Mouse (Mus musculus): ENCODE data around the gene Rassf1. TPM values are rescaled to one million over a fixed set of nuclear protein-coding genes. Genes with fewer than 3 reads are reported as not detected.
A peak's percentile ranks its signal among the peaks of the same experiment; 100 is the strongest.

Gene Rassf1
- total and polyA plus RNA-seq, 2 experiments from 2014 or later = 21.7 to 33.3 TPM

DNA sequence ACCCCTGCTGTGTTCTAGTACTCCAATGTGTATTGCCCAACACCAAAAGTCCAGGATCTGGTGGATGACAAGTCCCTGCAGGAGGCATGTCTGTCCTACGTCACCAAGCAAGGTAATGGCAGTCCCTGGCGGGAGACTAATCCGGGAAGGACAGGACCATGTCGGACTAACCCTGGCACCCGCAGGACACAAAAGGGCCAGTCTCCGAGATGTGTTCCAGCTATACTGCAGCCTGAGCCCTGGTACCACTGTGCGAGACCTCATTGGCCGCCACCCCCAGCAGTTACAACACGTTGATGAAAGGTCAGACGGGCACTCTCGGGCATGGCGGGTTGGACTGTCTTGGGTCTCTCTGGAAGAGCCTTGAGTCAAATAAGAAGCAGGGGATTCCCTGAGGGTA lies 6.6 kb upstream of the Rassf1 start:
- no peak for TF ChIP-seq CTCF (IDR thresholded peaks at IDR 0.05; ENCODE audit: low read depth)
- no peak overlapping the region for H3K4me3 ChIP-seq (ENCODE audit: low read depth, low read length)
- ATAC-seq (no peak), DNase-seq (no peak)
- H3K27me3 ChIP-seq (ENCODE audit: insufficient read depth, low read length) = no peaks in the 10 kb centered on the region
- 94% methylated on average over 12 of the region's 12 CpGs for WGBS
- H3K4me1 ChIP-seq (ENCODE audit: insufficient read depth) = peaks cover 20% of the 10 kb centered on the region; the same call in 1 of the 2 replicates
- H3K9me3 ChIP-seq (ENCODE audit: low read length) = no peaks in the 10 kb centered on the region
- no peak overlapping the region for H3K9ac ChIP-seq
- peaks cover 22% of the 10 kb centered on the region for H3K36me3 ChIP-seq (ENCODE audit: insufficient read depth)
- no peak overlapping the region for H3K4me2 ChIP-seq (ENCODE audit: low read depth)
- H3K27ac ChIP-seq (ENCODE audit: low read depth, low read length) = no peak overlapping the region

DNA sequence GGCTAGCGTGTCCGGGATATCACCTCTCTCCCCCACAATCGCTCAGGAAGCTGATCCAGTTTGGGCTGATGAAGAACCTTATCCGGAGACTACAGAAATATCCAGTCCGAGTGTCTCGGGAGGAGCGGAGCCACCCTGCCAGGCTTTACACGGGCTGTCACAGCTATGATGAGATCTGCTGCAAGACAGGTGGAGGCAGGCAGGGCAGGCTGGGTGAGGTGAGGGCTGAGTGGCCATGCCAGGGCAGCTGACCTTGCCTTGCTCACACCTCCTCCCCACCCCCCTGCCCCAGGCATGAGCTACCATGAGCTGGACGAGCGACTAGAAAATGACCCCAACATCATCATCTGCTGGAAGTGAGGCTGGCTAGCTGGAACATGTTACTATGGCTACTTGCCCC lies 6.2 kb upstream of the Rassf1 start:
- 88% methylated on average over 10 of the region's 10 CpGs for WGBS
- H3K4me2 ChIP-seq (ENCODE audit: low read depth) = no peak overlapping the region
- no peak for TF ChIP-seq CTCF (IDR thresholded peaks at IDR 0.05; ENCODE audit: low read depth)
- H3K9ac ChIP-seq = no peak overlapping the region
- DNase-seq (no peak), ATAC-seq (no peak)
- peaks cover 20% of the 10 kb centered on the region; the same call in 1 of the 2 replicates for H3K4me1 ChIP-seq (ENCODE audit: insufficient read depth)
- H3K27me3 ChIP-seq (ENCODE audit: insufficient read depth, low read length) = peaks cover 3% of the 10 kb centered on the region; the same call in 1 of the 2 replicates
- H3K4me3 ChIP-seq (ENCODE audit: low read depth, low read length) = no peak overlapping the region
- peaks cover 17% of the 10 kb centered on the region for H3K36me3 ChIP-seq (ENCODE audit: insufficient read depth)
- no peaks in the 10 kb centered on the region for H3K9me3 ChIP-seq (ENCODE audit: low read length)
- no peak overlapping the region for H3K27ac ChIP-seq (ENCODE audit: low read depth, low read length)

DNA sequence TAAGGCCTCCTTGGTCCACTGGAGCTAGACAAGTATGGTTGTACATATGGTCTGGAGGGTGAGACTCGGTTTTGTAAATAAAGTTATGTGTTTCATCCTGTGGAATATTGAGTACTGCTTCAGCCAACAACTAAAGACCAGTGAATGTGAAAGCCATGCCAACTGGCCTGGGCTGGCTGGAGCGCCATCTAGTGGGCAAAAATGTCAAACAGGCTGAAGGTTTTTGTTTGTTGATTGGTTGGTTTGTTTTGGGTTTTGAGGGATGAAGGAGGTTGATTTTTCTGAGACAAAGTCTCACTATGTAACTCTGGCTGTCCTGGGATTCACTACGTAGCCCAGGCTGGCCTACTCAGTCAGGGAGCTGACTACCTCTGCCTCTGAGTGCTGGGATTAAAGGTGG lies 5.8 kb upstream of the Rassf1 start:
- Histone ChIP-seq H3K4me2 (ENCODE audit: low read depth) (no peak overlapping the region), H3K9ac (no peak overlapping the region), H3K27me3 (ENCODE audit: insufficient read depth, low read length) (peaks cover 7% of the 10 kb centered on the region; the same call in 1 of the 2 replicates), H3K9me3 (ENCODE audit: low read length) (no peaks in the 10 kb centered on the region), H3K27ac (ENCODE audit: low read depth, low read length) (no peak overlapping the region), H3K4me1 (ENCODE audit: insufficient read depth) (peaks cover 20% of the 10 kb centered on the region; the same call in 1 of the 2 replicates), H3K36me3 (ENCODE audit: insufficient read depth) (peaks cover 14% of the 10 kb centered on the region), H3K4me3 (ENCODE audit: low read depth, low read length) (no peak overlapping the region)
- TF ChIP-seq CTCF (IDR thresholded peaks at IDR 0.05; ENCODE audit: low read depth) = peak; percentile 91
- ATAC-seq = no peak
- peak; percentile 84 for DNase-seq
- 4% methylated on average over 3 of the region's 3 CpGs for WGBS

DNA sequence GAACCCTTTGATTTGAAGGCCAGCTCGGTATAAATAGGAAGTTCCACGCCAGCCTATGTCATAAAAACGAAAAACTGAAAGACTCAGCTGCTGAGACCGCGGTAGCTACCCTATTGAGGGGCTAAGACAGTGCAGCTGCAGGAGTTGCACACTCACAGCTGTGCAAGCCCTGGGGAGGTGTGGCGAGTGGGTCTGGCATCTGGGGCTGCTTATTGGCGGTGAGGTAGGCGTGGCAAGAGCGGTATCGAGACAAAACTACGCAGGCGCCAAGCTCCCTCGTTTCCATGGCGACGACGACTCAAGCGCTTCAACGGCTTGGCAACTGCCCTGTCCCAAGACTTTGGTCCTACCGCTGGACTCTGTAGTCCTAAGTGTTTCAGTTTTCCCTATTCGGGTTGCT lies 4.3 kb upstream of the Rassf1 start, which contains the start of gene Zmynd10:
Gene Zmynd10 (plus strand): TSS at position 273 of the 400 bp plus-strand sequence.
- Histone ChIP-seq H3K27me3 (ENCODE audit: insufficient read depth, low read length) (peaks cover 15% of the 10 kb centered on the region; the same call in 1 of the 2 replicates), H3K9ac (no peak within 1 kb of the TSS), H3K4me2 (ENCODE audit: low read depth) (peak within 1 kb of the TSS; percentile 50), H3K4me3 (ENCODE audit: low read depth, low read length) (peak within 1 kb of the TSS; percentile 21), H3K27ac (ENCODE audit: low read depth, low read length) (peak within 1 kb of the TSS; percentile 24; the same call in 1 of the 2 replicates), H3K4me1 (ENCODE audit: insufficient read depth) (peaks cover 23% of the 10 kb centered on the region; the same call in 1 of the 2 replicates), H3K36me3 (ENCODE audit: insufficient read depth) (peaks cover 14% of the 10 kb centered on the region), H3K9me3 (ENCODE audit: low read length) (no peaks in the 10 kb centered on the region)
- no peak for TF ChIP-seq CTCF (IDR thresholded peaks at IDR 0.05; ENCODE audit: low read depth)
- peak; percentile 84 for ATAC-seq
- peak; percentile 92 for DNase-seq
- WGBS = 2% methylated on average over 20 of the region's 20 CpGs

DNA sequence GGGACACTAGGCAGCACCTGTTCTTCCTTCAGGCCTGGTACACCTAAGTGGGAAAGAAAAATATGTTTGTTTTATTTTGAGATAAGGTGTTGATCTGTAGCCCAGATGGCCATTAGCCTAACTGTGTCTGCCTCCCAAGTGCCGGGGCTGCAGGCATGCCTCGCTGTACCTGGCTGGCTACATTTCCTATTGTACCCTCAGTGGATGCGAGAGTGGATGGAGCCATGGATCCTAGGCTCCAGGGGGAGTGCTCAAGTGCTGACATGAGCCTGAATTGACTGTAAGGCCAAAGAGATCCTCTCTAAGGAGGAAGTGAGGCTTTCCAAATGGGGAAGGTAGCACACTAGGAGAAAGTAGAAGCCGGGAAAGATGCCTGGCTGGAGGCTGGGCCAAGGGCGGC lies 3.4 kb upstream of the Rassf1 start:
- no peak for ATAC-seq
- 78% methylated on average over 5 of the region's 5 CpGs for WGBS
- Histone ChIP-seq H3K9me3 (ENCODE audit: low read length) (no peaks in the 10 kb centered on the region), H3K4me2 (ENCODE audit: low read depth) (no peak overlapping the region), H3K4me1 (ENCODE audit: insufficient read depth) (peaks cover 15% of the 10 kb centered on the region; the same call in 1 of the 2 replicates), H3K27ac (ENCODE audit: low read depth, low read length) (no peak overlapping the region), H3K4me3 (ENCODE audit: low read depth, low read length) (no peak overlapping the region), H3K27me3 (ENCODE audit: insufficient read depth, low read length) (peaks cover 19% of the 10 kb centered on the region), H3K9ac (no peak overlapping the region), H3K36me3 (ENCODE audit: insufficient read depth) (peaks cover 14% of the 10 kb centered on the region)
- DNase-seq = no peak
- no peak for TF ChIP-seq CTCF (IDR thresholded peaks at IDR 0.05; ENCODE audit: low read depth)

DNA sequence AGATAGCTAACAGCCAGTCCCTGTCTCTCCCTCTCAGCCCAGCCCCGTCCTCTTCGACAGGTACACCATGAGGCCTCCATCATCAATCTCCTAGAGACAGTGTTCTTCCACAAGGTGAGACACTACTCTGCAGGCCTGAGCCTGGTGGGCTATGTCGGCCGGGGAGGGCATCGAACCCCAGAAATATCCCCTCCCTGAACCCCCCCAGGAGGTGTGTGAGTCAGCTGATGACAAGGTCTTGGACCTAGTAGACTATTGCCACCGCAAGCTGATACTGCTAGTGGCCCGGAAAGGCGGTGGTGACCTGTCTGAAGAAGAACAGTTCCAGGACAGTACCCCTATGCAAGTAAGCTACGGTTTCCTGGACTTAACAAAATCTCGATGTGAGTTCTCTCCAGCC lies 2.5 kb upstream of the Rassf1 start:
- Histone ChIP-seq H3K27me3 (ENCODE audit: insufficient read depth, low read length) (peaks cover 19% of the 10 kb centered on the region), H3K27ac (ENCODE audit: low read depth, low read length) (no peak overlapping the region), H3K9me3 (ENCODE audit: low read length) (no peaks in the 10 kb centered on the region), H3K9ac (no peak overlapping the region), H3K36me3 (ENCODE audit: insufficient read depth) (peaks cover 14% of the 10 kb centered on the region), H3K4me3 (ENCODE audit: low read depth, low read length) (no peak overlapping the region), H3K4me2 (ENCODE audit: low read depth) (no peak overlapping the region), H3K4me1 (ENCODE audit: insufficient read depth) (peaks cover 20% of the 10 kb centered on the region; the same call in 1 of the 2 replicates)
- WGBS = 91% methylated on average over 10 of the region's 10 CpGs
- ATAC-seq (no peak), DNase-seq (no peak)
- no peak for TF ChIP-seq CTCF (IDR thresholded peaks at IDR 0.05; ENCODE audit: low read depth)

DNA sequence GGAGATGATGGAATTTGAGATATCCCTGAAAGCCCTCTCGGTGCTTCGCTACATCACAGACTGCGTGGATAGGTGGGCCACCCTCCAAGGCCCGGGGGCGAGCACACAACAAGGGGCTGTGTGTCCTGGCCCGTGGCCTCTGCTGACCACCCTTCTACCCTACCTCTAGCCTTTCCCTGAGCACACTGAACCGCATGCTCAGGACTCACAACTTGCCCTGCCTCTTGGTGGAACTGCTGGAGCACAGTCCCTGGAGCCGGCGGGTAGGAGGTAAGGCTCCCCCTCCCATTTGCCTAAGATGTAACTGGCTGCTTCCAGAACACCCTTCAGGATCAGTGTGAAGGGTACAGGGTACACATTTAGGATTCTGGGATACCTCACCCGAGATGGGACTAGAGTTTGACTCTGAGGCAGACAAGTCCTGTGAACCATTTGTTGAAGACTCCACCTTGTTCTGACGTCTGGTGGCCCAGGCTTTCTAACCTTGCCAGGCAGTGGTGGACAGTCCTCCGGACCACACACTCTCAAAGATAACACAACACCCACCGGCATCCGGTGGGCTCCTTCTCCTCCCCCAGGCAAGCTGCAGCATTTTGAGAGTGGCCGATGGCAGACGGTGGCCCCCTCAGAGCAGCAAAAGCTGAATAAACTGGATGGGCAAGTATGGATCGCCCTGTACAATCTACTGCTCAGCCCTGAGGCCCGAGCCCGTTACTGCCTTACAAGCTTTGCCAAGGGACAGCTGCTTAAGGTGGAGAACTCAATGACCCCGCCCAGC lies 1.9 kb upstream of the Rassf1 start:
- no peak for ATAC-seq

More for the DNA sequence above, 1.9 kb upstream of the Rassf1 start:
- peaks cover 19% of the 10 kb centered on the region for H3K27me3 ChIP-seq (ENCODE audit: insufficient read depth, low read length)
- H3K4me3 ChIP-seq (ENCODE audit: low read depth, low read length) = no peak overlapping the region
- H3K4me2 ChIP-seq (ENCODE audit: low read depth) = no peak overlapping the region
- no peak for DNase-seq
- no peak for TF ChIP-seq CTCF (IDR thresholded peaks at IDR 0.05; ENCODE audit: low read depth)
- no peak overlapping the region for H3K27ac ChIP-seq (ENCODE audit: low read depth, low read length)
- H3K4me1 ChIP-seq (ENCODE audit: insufficient read depth) = peaks cover 21% of the 10 kb centered on the region; the same call in 1 of the 2 replicates
- no peak overlapping the region for H3K9ac ChIP-seq
- WGBS = 87% methylated on average over 20 of the region's 20 CpGs
- no peaks in the 10 kb centered on the region for H3K9me3 ChIP-seq (ENCODE audit: low read length)
- peaks cover 8% of the 10 kb centered on the region for H3K36me3 ChIP-seq (ENCODE audit: insufficient read depth)
